Mouse (Mus musculus): ENCODE measurements around the gene Nop2. TPM values are rescaled to one million over a fixed set of nuclear protein-coding genes. Genes with fewer than 3 reads are reported as not detected.
"Not testable (repeated sequence)": the region's sequence is repeated elsewhere in the genome, so short reads cannot be mapped to it uniquely, and the experiment has no call there.

The Nop2 gene
- total RNA-seq, 1 experiment from 2014 or later, result 92.8 TPM

GRCm38 (mm10) chr6:125152212-125153017, 20.7 kb downstream of the Nop2 start:
- ATAC-seq (replicated peaks; ENCODE audit: low read depth, poor library complexity, severe bottlenecking), result peak; percentile 19

- ATAC-seq (replicated peaks; ENCODE audit: low read depth, poor library complexity, severe bottlenecking), result no peak
These were observed 21.3 kb downstream of the Nop2 start for GRCm38 (mm10) chr6:125153018-125153389.

- ATAC-seq (replicated peaks; ENCODE audit: low read depth, poor library complexity, severe bottlenecking), result no peak
These were observed 22.0 kb downstream of the Nop2 start for GRCm38 (mm10) chr6:125153682-125154081.

DNA sequence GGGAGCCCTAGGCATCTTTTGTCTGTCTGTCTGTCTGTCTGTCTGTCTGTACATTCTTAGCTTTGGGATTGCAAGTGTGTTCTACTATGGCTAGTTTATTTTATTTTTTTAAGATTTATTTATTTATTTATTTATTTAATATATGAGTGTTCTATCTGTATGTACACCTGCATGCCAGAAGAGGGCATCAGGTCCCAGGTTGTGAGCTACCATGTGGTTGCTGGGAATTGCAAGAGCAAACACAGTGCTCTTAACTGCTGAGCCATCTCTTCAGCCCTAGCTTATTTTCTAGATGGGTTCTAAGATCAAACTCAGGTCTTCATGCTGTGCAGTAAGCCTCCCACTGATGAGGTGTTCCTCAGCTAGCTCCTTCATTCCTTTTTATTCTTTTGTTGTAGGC, 22.8 kb downstream of the Nop2 start:
- ATAC-seq (replicated peaks; ENCODE audit: low read depth, poor library complexity, severe bottlenecking), result 0 out of 2 replicates have a peak, but pooled peaks have one; percentile 44

- no peak for ATAC-seq (replicated peaks; ENCODE audit: low read depth, poor library complexity, severe bottlenecking)
These were observed 23.6 kb downstream of the Nop2 start for GRCm38 (mm10) chr6:125155262-125155661.

DNA sequence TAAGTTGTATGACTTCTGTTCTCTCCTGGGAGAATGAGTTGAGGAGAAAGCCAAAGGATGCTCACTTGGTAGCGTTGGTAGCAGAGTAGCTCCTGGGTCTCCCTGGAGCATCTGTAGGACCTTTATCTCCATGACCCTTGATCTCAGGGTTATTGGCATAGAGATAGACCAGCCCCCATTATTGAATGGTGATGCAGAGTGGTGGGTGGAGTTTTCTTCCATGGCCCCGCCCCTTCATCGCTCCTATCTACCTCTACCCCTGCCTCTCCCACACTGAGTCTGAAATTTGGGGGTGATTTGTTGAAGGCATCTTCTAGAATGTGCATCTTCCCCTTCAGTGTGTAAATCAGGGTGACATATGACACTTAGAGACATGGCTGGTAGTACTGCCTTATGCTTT, 24.8 kb downstream of the Nop2 start:
- ATAC-seq (replicated peaks; ENCODE audit: low read depth, poor library complexity, severe bottlenecking), result no peak

DNA sequence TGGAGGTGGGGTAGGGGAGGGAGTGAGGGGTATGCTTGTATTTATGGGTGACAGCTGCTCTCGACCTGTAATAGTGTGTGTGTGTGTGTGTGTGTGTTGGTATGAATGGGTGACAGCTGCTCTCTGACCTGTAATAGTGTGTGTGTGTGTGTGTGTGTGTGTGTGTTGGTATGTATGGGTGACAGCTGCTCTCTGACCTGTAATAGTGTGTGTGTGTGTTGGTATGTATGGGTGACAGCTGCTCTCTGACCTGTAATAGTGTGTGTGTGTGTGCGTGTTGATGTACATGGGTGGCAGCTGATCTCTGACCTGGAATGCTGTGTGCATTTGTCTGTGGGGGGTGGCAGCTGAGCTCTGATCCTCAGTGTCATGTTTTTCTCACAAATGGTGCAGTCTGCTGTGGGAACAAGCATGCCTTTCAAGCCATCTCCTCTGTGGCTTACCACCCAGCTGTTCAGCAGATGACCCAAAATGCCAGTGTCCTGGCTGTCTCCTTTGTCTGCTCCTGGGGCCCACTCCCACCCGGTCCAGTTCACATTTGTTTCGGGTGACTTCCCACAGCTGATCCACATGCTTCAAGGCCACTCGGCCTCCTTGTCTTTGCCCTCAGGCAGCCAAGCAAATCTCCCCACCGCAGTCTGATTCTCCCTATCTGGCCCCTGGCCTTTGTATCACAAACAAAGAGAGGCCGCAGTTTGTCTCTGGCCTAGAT, 25.4 kb downstream of the Nop2 start:
- ATAC-seq (replicated peaks; ENCODE audit: low read depth, poor library complexity, severe bottlenecking), result no peak

DNA sequence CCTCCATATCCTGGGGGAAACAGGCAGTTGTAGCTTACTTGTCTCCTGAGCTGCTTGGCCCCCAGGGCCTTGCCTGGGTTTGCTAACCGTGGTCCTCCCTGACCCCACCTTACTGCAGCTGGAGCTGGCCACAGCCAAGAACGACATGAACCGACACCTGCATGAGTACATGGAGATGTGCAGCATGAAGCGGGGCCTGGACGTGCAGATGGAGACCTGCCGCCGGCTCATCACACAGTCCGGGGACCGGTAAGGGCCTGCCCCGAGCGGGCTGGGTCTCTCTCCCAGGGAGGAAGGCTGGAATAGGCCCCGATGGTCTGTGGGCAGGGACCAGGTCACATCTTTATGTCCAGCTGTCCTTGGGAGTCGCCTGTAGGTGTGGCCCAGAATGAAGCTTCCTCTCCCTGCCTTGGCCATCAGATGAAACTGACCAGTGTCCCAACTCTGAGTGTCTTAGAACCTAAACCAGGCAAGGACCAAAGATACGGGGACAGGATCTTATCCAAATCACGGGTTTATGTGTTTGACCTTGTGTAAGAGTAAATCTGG, 27.3 kb downstream of the Nop2 start:
- ATAC-seq (replicated peaks; ENCODE audit: low read depth, poor library complexity, severe bottlenecking), result no peak

DNA sequence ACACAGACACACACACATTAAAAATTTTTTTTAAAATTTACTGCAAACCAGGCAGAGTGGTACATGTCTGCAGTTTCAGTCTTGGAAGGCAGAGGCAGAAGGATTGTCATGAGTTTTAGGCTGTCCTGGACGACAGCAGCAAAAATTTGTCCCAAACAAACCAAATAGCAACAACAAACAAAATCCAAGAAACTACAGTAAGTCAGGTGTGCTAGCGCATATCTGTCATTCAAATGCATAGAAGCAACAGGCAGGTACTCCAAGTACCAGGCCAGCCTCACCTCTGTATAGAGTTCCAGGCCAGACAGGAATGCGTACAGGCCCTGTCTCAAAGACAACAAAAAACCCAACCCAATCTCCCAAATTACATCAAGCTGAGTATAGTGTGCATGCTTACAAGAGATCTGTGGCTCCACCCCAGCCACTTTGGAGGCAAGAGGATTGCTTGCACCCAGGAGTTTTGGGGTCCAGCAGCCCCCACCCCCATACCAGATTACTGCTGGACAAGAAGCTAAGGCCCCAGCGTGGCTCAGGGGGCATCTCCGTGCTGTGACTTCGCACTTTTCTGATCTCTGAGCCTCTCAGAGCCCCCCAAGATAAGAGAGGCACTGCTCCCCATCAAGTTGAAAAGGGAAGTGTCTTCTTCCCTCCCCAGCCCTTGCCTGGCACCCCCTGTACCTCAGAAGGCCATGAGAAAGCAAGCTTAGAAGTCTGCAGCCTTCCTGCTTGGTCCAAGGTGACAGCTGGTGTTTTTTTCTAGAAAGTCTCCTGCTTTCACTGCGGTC, 28.3 kb downstream of the Nop2 start:
- no peak for ATAC-seq (replicated peaks; ENCODE audit: low read depth, poor library complexity, severe bottlenecking)

DNA sequence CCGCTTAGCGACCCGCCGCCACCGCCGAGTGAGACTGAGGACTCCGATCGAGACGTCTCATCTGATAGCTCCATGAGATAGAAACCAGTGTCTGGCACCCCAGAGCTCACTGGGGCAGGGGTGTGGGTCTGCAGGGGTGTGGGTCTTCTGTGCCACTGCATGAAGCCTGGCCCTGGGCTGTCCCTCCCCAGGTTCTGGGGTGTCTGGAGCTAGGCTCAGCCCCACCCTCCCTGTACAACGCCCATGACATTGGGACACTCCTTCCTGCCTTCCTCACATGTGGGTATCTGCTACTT, 28.8 kb downstream of the Nop2 start:
- no peak for ATAC-seq (replicated peaks; ENCODE audit: low read depth, poor library complexity, severe bottlenecking)

DNA sequence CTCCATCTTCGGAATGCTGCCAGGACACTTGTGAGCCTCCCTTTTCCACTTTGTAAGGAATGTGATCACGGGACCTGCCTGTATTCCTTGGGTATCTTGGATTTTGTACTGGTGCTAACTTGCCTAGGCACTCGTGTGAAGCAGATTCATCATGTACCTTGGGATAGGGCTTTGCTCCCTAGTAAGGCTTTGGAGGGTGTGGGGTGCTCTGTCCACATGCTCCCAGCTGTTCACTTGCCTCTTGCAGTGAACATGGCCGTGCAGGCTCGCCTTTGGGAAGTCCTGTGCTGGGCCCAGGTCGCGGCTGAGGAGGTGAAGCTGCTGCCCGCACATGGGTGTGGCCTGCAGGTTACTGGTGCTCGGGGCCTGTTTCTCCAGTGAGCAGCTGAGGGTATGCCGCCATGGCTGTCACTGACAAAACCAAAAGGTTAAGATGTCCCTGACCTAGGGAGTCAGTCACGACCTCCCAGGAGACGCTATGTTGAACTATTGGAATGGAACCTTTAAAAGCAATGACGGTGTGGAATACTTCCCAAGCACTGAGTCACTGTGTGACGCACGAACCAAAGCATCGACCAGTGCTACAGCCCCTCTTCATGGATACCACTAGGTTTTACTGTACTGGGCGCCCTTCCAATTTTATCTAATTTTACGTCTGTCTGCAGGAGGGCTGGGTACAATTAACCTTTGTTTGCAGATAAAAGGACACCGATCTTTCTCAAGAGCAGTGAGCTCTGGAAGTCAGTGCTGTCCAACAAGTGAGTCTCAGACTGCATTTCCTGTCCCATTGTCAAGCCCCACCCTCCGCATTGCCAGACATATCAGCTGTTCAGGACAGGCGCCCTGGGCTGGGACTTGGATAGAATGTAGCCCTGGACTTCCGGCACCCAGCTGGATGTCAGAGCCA, 29.4 kb downstream of the Nop2 start:
- ATAC-seq (replicated peaks; ENCODE audit: low read depth, poor library complexity, severe bottlenecking), result no peak

GRCm38 (mm10) chr6:125161971-125162370, 30.3 kb downstream of the Nop2 start:
- not testable (repeated sequence) for ATAC-seq (replicated peaks; ENCODE audit: low read depth, poor library complexity, severe bottlenecking)

DNA sequence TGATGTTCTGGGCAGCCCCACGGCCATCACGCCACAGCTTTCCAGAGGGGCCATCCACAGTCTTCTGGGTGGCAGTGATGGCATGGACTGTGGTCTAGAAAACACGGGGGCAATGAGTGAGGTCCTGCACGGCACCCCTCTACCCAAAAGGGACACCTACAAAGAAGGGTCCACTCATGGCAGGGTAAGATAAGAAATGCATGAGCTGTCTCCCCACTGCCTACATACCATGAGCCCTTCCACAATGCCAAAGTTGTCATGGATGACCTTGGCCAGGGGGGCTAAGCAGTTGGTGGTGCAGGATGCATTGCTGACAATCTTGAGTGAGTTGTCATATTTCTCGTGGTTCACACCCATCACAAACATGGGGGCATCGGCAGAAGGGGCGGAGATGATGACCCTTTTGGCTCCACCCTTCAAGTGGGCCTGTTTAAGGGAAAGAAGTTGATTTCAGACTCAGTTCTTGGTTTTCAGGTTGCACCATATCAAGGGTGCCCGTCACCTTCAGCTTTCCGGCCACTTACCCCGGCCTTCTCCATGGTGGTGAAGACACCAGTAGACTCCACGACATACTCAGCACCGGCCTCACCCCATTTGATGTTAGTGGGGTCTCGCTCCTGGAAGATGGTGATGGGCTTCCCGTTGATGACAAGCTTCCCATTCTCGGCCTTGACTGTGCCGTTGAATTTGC, 31.1 kb downstream of the Nop2 start:
- not testable (repeated sequence) for ATAC-seq (replicated peaks; ENCODE audit: low read depth, poor library complexity, severe bottlenecking)

DNA sequence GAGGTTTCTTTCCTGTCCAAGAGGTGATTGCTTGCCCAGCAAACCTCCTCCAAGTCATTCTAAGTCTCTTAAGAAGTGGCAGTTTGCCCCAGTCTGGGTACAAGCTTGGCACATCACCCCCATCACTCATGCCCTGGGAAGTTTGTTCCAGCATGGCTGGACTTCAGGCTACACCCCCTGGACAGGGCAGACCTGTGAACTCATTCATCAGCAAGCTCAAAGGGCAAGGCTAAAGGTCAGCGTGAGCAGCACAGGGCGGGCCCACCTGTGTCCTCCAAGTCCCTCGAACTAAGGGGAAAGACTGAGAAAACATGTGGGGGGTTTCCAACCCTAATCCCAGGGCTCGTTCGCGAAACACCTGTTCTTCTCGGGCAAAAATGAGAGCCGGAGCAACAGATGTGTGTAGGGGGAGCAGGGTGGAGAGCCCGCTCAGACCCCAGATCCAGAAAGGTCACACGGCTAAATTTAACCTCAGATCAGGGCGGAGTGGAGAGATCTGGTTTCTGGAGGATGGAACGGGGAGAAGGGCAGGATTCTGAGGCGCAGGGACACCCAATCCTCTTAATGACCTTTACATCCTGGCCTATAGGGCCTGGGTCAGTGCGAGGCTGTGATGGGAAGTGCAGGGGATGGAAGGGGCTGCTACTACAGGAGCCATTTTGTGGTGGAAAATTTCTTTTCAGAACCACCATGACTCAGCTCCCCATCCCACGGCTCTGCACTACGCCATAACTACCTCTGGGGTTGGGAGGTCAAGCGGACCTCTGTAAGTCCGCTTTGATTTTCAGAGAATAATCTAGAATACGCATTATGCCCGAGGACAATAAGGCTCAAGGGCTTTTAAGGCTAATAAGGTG, 32.3 kb downstream of the Nop2 start:
- ATAC-seq (replicated peaks; ENCODE audit: low read depth, poor library complexity, severe bottlenecking), result 0 out of 2 replicates have a peak, but pooled peaks have one; percentile 4

DNA sequence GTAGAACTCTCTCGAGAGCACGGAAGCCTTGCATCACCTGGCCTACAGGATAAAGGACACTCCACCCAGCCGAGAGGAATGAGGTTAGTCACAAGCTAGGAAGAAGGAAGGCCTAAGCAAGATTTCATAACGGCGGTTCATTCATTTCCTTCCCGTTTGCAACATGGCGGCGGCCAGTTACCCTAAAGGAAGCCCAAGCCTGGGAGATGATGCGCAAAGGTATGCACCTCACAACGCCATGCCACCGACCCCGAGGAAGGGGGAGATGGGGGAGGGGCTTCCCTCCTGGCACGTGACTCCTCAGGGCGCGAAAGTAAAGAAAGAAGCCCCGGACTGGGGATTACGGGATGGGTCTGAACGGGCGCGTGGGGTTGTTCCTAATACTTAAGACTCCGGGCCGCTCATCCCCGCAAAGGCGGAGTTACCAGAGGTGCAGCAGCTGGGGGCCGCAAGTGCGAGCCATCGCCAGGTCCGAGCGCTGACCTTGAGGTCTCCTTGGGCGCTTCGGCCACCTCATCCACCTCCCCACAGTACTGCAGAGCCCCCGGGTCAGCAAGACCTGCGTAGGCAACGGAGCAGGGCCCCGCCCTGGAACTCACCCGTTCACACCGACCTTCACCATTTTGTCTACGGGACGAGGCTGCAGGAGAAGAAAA, 33.1 kb downstream of the Nop2 start:
- peak; percentile 23; the same call in 1 of the 2 replicates for ATAC-seq (replicated peaks; ENCODE audit: low read depth, poor library complexity, severe bottlenecking)

GRCm38 (mm10) chr6:125165328-125165891, 33.7 kb downstream of the Nop2 start:
- peak; percentile 82 for ATAC-seq (replicated peaks; ENCODE audit: low read depth, poor library complexity, severe bottlenecking)

GRCm38 (mm10) chr6:125166051-125166751, 34.5 kb downstream of the Nop2 start, which contains the start of gene Gapdh:
TSS of gene Gapdh (minus strand) at chr6:125166467.
- peak; percentile 23 for ATAC-seq (replicated peaks; ENCODE audit: low read depth, poor library complexity, severe bottlenecking)
